Mouse (Mus musculus) forebrain, embryonic 16.5 days (tissue): ENCODE measurements around the gene Cuta. TPM values are rescaled to one million over a fixed set of nuclear protein-coding genes. Genes with fewer than 3 reads are reported as not detected.

Experiments used
- ATAC-seq: fragments of 200-750 bp; cut with Nextera tagmentation; 2 replicates; pipeline ENCODE4 v1.8.0; 2017; ENCODE audit warnings: mild to moderate bottlenecking, moderate library complexity
- H3K27ac ChIP-seq: fragments of 300-500 bp; sonication (generic); 2 replicates; pipeline ENCODE4 v1.5.1; 2014; ENCODE audit warnings: low read length, control low read depth
- H3K27me3 ChIP-seq: fragments of 300-500 bp; sonication (generic); replicated peaks from 2 replicates; pipeline ENCODE4 v1.6.1; 2014; ENCODE audit warnings: low read length; ENCODE audit not compliant: control insufficient read depth, insufficient read depth
- H3K36me3 ChIP-seq: fragments of 300-500 bp; sonication (generic); 2 replicates; pipeline ENCODE4 v1.6.1; 2014; ENCODE audit not compliant: control insufficient read depth, insufficient read depth
- H3K4me1 ChIP-seq: fragments of 300-500 bp; sonication (generic); replicated peaks from 2 replicates; pipeline ENCODE4 v1.6.1; 2014; ENCODE audit warnings: low read length; ENCODE audit not compliant: control insufficient read depth, insufficient read depth
- H3K4me2 ChIP-seq: fragments of 300-500 bp; sonication (generic); 2 replicates; pipeline ENCODE4 v1.6.1; 2014; ENCODE audit warnings: mild to moderate bottlenecking, low read length, control low read depth
- H3K4me3 ChIP-seq: fragments of 300-500 bp; sonication (generic); replicated peaks from 2 replicates; pipeline ENCODE4 v1.5.1; 2014; ENCODE audit warnings: mild to moderate bottlenecking, low read length, control low read depth
- H3K9ac ChIP-seq: fragments of 300-500 bp; sonication (generic); replicated peaks from 2 replicates; pipeline ENCODE4 v1.6.1; 2014; ENCODE audit warnings: low read depth, low read length, control low read depth
- H3K9me3 ChIP-seq: fragments of 300-500 bp; sonication (generic); 2 replicates; pipeline ENCODE4 v1.6.1; 2016; ENCODE audit warnings: low read length; ENCODE audit not compliant: control insufficient read depth
- WGBS: fragments of 180-500 bp; shearing (Covaris S2); extraction: QIAGEN DNeasy Blood & Tissue Kit; methylation state at CpG from one replicate; pipeline ENCODE4 v1.1.7; 2014; 5-methylcytosine and 5-hydroxymethylcytosine counted together
- polyA plus RNA-seq: library from polyadenylated mRNA; unstranded; fragments of >200 nt; fragmentation: Nextera tagmentation; extraction: Ambion mirVana; gene quantifications from 2 replicates; pipeline ENCODE4 v1.2.1, GENCODE M21; 2015

The Cuta gene
- polyA plus RNA-seq, 1 experiment from 2014 or later: 138 TPM

- Histone ChIP-seq H3K27ac (no peak overlapping the region), H3K36me3 (peaks cover 45% of the 10 kb centered on the region), H3K9ac (no peak overlapping the region), H3K27me3 (no peaks in the 10 kb centered on the region), H3K4me1 (peaks cover 1% of the 10 kb centered on the region), H3K9me3 (no peaks in the 10 kb centered on the region), H3K4me3 (no peak overlapping the region), H3K4me2 (no peak overlapping the region)
- ATAC-seq: no peak
- WGBS: 62% methylated on average over 5 of the region's 5 CpGs
These were observed 19.5 kb upstream of the Cuta start for GRCm38 (mm10) chr17:26958880-26959279.

DNA sequence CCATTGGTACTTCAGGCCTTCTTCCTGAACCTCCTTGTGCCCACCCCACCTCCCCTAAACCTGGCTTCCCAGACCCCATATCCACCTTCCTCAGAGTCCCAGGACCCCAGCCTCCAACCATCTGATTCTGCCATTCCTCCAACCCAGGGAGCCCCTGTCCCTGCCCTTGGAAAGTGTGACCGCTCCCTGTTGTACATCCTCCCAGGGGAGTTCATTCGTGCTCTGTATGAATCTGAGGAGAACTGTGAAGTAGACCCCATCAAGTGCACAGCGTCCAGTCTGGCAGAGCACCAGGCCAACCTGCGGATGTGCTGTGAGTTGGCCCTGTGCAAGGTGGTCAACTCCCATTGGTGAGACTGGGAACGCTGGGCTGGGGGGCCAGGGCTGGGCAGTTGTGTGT lies 18.5 kb upstream of the Cuta start:
- no peaks in the 10 kb centered on the region for H3K9me3 ChIP-seq
- ATAC-seq: no peak
- no peaks in the 10 kb centered on the region for H3K27me3 ChIP-seq
- H3K27ac ChIP-seq: no peak overlapping the region
- no peak overlapping the region for H3K4me3 ChIP-seq
- no peak overlapping the region for H3K9ac ChIP-seq
- H3K4me1 ChIP-seq: peaks cover 11% of the 10 kb centered on the region
- 97% methylated on average over 5 of the region's 5 CpGs for WGBS
- peaks cover 42% of the 10 kb centered on the region for H3K36me3 ChIP-seq
- H3K4me2 ChIP-seq: no peak overlapping the region

DNA sequence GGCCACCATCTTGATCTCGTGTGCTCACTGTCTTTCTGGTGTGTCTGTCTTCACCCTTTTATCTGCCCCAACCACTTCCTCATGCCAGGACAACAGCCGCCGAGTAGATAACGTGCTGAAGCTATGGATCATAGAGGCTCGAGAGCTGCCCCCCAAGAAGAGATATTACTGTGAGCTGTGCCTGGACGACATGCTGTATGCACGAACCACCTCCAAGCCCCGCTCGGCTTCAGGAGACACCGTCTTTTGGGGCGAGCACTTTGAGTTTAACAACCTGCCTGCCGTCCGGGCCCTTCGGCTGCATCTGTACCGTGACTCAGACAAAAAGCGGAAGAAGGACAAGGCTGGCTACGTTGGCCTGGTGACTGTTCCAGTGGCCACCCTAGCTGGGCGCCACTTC lies 17.5 kb upstream of the Cuta start:
- Histone ChIP-seq H3K9me3 (no peaks in the 10 kb centered on the region), H3K4me2 (no peak overlapping the region), H3K27ac (no peak overlapping the region), H3K9ac (no peak overlapping the region), H3K4me3 (no peak overlapping the region), H3K4me1 (peaks cover 21% of the 10 kb centered on the region), H3K27me3 (no peaks in the 10 kb centered on the region), H3K36me3 (peaks cover 40% of the 10 kb centered on the region)
- no peak for ATAC-seq
- 94% methylated on average over 18 of the region's 18 CpGs for WGBS

DNA sequence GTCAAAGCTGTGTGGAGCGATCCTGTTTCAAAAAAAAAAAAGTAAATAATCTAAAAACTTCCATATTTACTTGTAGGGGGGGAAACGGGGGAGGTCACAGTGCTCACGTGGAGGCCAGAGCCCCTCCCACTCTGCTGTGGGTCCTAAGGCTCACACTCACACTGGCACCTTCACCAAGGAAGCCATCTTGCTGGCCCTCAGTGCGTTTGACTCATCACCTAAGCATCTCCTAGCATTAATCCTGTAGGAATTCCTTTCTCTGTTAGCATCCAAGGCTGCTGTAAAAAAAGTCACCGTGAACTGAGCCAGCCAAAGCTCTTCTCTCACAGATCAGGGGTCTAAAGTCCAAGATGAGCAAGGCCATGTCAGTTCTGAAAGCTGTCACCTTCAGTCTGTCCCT lies 16.9 kb upstream of the Cuta start:
- WGBS: 82% methylated on average over 5 of the region's 5 CpGs
- no peak for ATAC-seq
- H3K4me1 ChIP-seq: peaks cover 26% of the 10 kb centered on the region
- H3K27ac ChIP-seq: no peak overlapping the region
- H3K4me2 ChIP-seq: no peak overlapping the region
- H3K9me3 ChIP-seq: no peaks in the 10 kb centered on the region
- peaks cover 34% of the 10 kb centered on the region for H3K36me3 ChIP-seq
- no peaks in the 10 kb centered on the region for H3K27me3 ChIP-seq
- H3K4me3 ChIP-seq: no peak overlapping the region
- H3K9ac ChIP-seq: no peak overlapping the region

- Histone ChIP-seq H3K27me3 (no peaks in the 10 kb centered on the region), H3K27ac (no peak overlapping the region), H3K4me3 (no peak overlapping the region), H3K4me1 (peaks cover 51% of the 10 kb centered on the region), H3K9ac (peak overlapping the region; percentile 22; the same call in 1 of the 2 replicates), H3K9me3 (no peaks in the 10 kb centered on the region), H3K36me3 (peaks cover 22% of the 10 kb centered on the region), H3K4me2 (peak overlapping the region; percentile 75)
- WGBS: 30% methylated on average over 8 of the region's 16 CpGs
- no peak for ATAC-seq
These were observed 14.4 kb upstream of the Cuta start for GRCm38 (mm10) chr17:26953726-26954125.

- Histone ChIP-seq H3K9me3 (no peaks in the 10 kb centered on the region), H3K4me3 (no peak overlapping the region), H3K36me3 (peaks cover 21% of the 10 kb centered on the region), H3K4me1 (peaks cover 51% of the 10 kb centered on the region), H3K9ac (peak overlapping the region; percentile 22; the same call in 1 of the 2 replicates), H3K27ac (no peak overlapping the region), H3K27me3 (no peaks in the 10 kb centered on the region), H3K4me2 (peak overlapping the region; percentile 75)
- no peak for ATAC-seq
- WGBS: 26% methylated on average over 6 of the region's 6 CpGs
These were observed 13.8 kb upstream of the Cuta start for GRCm38 (mm10) chr17:26953201-26953600.

- WGBS: 6% methylated on average over 21 of the region's 23 CpGs
- H3K4me2 ChIP-seq: peak overlapping the region; percentile 75
- peak overlapping the region; percentile 52 for H3K9ac ChIP-seq
- H3K27ac ChIP-seq: peak overlapping the region; percentile 16; the same call in 1 of the 2 replicates
- peaks cover 13% of the 10 kb centered on the region for H3K36me3 ChIP-seq
- H3K27me3 ChIP-seq: no peaks in the 10 kb centered on the region
- no peak; the same call in 1 of the 2 replicates for ATAC-seq
- H3K4me1 ChIP-seq: peaks cover 58% of the 10 kb centered on the region
- H3K9me3 ChIP-seq: no peaks in the 10 kb centered on the region
- H3K4me3 ChIP-seq: peak overlapping the region; percentile 41
These were observed 12.8 kb upstream of the Cuta start for GRCm38 (mm10) chr17:26951952-26952877.

DNA sequence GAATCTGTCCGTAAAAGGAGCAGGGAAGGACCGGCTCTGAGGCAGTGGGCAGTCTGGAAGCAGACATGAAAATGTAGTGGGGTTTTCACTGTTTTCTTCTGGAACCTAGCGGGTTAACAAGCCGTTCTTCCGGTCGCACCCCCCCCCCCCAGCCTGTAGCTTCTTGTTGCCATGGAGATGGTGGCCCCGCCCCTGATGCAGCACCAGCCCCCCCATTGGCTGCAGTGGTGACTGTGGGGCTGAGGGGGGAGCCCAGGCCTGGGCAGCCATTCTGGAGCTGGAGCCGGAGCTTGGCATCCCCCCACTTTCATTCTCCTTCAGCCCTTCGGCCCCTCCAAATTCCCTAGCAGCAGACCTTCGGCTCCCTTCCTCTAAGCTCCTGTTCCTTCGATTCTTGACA lies 12.0 kb upstream of the Cuta start:
- Histone ChIP-seq H3K36me3 (peaks cover 8% of the 10 kb centered on the region), H3K27me3 (no peaks in the 10 kb centered on the region), H3K4me3 (peak overlapping the region; percentile 41), H3K4me1 (peaks cover 66% of the 10 kb centered on the region), H3K9me3 (no peaks in the 10 kb centered on the region), H3K9ac (peak overlapping the region; percentile 52), H3K27ac (peak overlapping the region; percentile 59), H3K4me2 (peak overlapping the region; percentile 75)
- 1% methylated on average over 11 of the region's 11 CpGs for WGBS
- peak; percentile 66 for ATAC-seq

GRCm38 (mm10) chr17:26950560-26951288 lies 11.4 kb upstream of the Cuta start:
- H3K9me3 ChIP-seq: no peaks in the 10 kb centered on the region
- peak overlapping the region; percentile 75 for H3K4me2 ChIP-seq
- peaks cover 7% of the 10 kb centered on the region for H3K36me3 ChIP-seq
- peaks cover 72% of the 10 kb centered on the region for H3K4me1 ChIP-seq
- no peaks in the 10 kb centered on the region for H3K27me3 ChIP-seq
- peak overlapping the region; percentile 59 for H3K27ac ChIP-seq
- H3K9ac ChIP-seq: peak overlapping the region; percentile 52
- WGBS: 24% methylated on average over 7 of the region's 7 CpGs
- no peak for ATAC-seq
- peak overlapping the region; percentile 41 for H3K4me3 ChIP-seq
